Mouse (Mus musculus): ENCODE data around the gene 1810010H24Rik. TPM values are rescaled to one million over a fixed set of nuclear protein-coding genes. Genes with fewer than 3 reads are reported as not detected.
"Not testable (repeated sequence)": the region's sequence is repeated elsewhere in the genome, so short reads cannot be mapped to it uniquely, and the experiment has no call there.

1810010H24Rik gene
- total RNA-seq, 2 experiments from 2014 or later = 0.64 to 1.3 TPM

DNA sequence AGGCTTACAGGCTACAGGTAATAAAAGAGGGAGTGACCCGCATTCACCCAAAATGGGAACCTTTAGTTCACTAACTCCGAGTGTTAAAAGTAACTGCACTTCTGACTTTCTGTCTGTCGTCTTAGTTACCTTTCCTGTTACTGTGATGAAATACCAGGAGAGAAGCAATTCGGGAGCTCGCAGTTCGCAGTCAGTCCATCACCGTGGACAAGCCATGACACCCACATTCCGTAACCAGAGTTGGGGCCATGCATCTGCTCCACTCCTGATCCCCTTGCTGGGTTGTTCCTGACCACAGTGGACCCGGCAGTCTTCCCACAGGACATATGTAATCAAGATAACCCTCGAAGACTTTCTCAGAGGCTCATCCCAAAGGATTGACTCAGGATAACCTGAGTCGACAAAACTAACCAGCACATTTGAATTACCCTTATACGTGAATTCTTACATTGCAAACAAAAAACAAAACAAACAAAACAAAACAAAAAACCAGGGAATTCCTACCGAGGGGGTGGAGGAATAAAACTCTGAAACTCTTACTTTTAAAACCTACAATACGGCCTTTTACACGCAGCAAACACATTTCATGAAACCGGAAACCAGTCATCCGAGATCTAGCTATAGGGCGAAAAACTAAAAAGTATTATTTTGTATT lies 13.7 kb upstream of the 1810010H24Rik start:
- intact Hi-C loops (cut with DNase I) = no loop called here
- no peak for DNase-seq

DNA sequence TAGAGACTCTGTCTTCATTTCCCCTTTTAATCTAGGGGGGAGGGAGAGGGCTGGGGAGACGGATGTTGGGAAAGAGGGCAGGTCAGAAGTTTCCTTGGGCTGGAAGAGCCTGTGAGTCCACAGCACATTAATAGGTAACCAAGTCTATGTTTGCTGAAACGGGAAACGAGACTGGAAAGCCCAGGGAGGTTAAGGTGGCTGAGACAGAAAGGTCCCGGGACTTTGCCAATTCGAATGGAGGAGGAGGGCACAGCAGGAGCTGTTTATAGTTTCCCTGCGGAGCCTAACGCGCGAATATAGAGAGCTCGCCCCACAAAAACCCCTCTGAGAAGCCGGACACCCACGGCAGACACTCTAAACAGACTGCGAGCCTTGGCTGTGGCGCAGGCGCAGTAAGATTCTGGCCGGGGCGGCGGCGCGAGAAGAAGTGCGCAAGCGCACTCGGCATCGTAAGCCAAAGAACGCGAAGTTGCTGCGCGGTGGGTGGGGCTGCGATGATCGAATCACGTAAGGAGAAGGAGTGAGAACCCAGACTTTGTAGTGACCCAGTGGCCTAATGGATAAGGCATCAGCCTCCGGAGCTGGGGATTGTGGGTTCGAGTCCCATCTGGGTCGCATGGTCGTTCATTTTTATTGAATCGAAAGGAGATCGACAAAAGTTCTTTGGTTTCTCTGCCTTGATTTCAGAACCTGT lies 13.0 kb upstream of the 1810010H24Rik start:
- intact Hi-C loops (cut with DNase I) = no loop called here
- peak; percentile 96 to 99 for DNase-seq

GRCm38 (mm10) chr11:107014020-107014585 lies 11.4 kb upstream of the 1810010H24Rik start:
- intact Hi-C loops (cut with DNase I) = no loop called here
- DNase-seq = no peak

- intact Hi-C loops (cut with DNase I) = no loop called here
- DNase-seq = no peak
These were observed 10.7 kb upstream of the 1810010H24Rik start for GRCm38 (mm10) chr11:107014597-107015309.

DNA sequence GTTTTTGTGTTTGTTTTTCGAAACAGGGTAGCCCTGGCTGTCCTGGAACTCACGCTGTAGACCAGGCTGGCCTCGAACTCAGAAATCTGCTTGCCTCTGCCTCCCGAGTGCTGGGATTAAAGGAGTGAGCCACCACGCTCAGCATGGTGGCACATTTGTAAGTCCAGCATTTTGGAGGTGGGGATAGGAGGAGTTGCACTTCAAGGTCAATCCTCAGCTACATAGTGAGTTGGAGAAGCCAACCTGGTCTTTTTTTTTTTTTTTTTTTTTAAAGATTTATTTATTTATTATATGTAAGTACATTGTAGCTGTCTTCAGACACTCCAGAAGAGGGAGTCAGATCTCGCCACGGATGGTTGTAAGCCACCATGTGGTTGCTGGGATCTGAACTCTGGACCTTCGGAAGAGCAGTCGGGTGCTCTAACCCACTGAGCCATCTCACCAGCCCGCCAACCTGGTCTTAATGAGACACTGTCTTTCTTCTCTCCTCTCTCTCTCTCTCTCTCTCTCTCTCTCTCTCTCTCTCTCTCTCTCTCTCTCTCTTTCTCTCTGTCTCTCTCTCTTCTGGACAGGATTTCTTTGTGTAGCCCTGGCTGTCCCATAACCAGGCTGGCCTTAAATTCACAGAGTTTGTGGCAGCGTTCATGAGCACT lies 9.8 kb upstream of the 1810010H24Rik start:
- intact Hi-C loops (cut with DNase I); DNase-seq: not testable (repeated sequence)

GRCm38 (mm10) chr11:107016893-107017292 lies 8.6 kb upstream of the 1810010H24Rik start:
- DNase-seq = no peak
- intact Hi-C loops (cut with DNase I) = no loop called here

- intact Hi-C loops (cut with DNase I) = no loop called here
- DNase-seq = no peak
These were observed 8.1 kb upstream of the 1810010H24Rik start for GRCm38 (mm10) chr11:107017339-107017886.

DNA sequence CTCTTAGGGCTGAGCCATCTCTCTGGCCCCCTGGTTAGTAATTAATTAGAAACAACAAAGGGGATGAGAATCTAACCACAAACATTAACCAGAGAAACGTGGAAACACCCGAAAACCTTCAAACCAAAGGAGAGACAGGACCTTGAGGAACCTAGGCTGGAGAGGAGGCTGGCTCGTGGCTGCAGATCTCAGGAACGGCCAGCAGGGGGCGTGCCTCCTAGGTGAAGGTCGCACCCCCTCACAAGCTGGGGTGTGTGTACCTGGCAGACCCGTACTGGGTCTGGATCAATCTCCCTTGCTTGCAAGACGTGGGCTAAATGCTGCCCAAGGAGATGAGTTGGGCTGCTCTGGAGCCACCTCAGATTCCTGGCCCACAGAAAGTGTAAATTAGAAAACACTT lies 6.9 kb upstream of the 1810010H24Rik start:
- intact Hi-C loops (cut with DNase I) = no loop called here
- DNase-seq = no peak

GRCm38 (mm10) chr11:107019318-107019717 lies 6.2 kb upstream of the 1810010H24Rik start:
- no peak for DNase-seq
- intact Hi-C loops (cut with DNase I) = no loop called here

DNA sequence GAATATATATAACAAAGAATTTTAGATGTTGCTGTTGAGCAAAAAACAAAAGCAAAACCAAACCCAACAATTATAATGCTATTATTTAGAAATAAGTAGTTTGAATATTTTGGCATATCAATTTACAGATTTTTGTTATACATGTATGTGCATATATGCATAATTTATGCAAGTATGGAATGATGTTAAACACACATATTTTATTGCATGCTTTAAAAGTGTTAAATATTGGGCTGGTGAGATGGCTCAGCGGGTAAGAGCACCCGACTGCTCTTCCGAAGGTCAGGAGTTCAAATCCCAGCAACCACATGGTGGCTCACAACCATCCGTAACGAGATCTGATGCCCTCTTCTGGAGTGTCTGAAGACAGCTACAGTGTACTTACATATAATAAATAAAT lies 5.8 kb upstream of the 1810010H24Rik start:
- intact Hi-C loops (cut with DNase I); DNase-seq: not testable (repeated sequence)

- intact Hi-C loops (cut with DNase I) = no loop called here
- DNase-seq = no peak
These were observed 3.3 kb upstream of the 1810010H24Rik start for GRCm38 (mm10) chr11:107022050-107022683.

- DNase-seq = no peak
- intact Hi-C loops (cut with DNase I) = no loop called here
These were observed 1.1 kb upstream of the 1810010H24Rik start for GRCm38 (mm10) chr11:107024406-107024805.

GRCm38 (mm10) chr11:107026554-107027430 lies 1.3 kb downstream of the 1810010H24Rik start:
- intact Hi-C loops (cut with DNase I) = no loop called here

DNA sequence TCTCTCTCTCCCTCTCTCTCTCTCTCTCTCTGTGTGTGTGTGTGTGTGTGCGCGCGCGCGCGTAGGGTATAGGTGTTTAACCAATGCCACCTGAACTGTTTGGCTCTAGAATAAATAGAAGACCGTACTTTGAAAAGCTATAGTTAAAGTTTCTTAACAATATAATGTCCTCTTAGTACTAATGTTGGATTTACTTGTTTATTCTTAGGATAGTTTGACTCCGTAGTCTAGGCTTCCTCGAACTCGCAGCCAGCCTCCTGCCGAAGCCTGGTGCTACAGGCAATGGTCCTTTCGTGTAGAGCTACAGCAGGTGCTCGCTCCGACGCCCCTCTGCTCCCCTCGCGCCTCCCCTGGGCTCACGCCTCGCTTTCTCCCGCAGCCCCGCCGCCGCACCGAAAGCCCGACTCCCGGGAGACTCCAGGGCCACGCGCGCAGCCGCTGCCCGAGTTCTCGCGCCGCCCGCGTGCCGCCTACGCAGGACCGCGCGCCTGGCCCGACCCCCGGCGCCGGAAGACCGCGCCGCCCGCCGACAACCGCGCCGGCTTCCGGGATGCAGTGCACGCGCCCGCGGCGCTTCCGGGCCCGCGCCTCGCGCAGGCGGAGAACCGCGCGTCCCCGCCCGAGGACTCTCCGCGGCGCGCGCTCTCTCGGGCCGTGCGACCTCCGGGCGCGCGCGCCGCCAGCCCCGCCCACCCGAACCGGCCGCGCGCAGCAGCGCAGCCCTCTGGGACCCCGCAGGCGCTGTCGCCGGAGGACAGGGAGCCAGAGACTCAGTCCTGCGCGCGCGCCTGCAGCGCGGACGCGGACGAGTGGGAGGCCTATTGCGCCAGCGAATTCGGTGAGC lies 2.2 kb downstream of the 1810010H24Rik start:
- intact Hi-C loops (cut with DNase I) = no loop called here
- DNase-seq = peak; percentile 78 to 80

More at GRCm38 (mm10) chr11:107026554-107027430, 1.3 kb downstream of the 1810010H24Rik start:
- DNase-seq = no peak

DNA sequence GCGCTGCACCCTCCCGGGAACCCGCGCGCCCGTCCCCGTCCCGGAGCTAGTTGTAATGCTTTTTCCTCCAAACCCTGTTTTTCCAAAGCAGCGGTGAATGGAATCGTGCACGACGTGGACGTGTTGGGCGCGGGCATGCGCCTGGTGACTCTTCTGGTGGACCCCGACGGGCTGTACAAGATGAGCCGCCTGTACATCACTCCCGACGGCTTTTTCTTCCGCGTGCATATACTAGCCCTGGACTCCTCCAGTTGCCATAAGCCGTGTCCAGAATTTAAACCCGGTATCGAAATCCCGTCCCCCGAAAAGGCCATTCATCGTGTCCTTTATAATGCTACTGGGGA lies 2.8 kb downstream of the 1810010H24Rik start:
- intact Hi-C loops (cut with DNase I) = no loop called here
- DNase-seq = no peak

- DNase-seq = no peak
- intact Hi-C loops (cut with DNase I) = no loop called here
These were observed 3.3 kb downstream of the 1810010H24Rik start for GRCm38 (mm10) chr11:107028754-107029153.

DNA sequence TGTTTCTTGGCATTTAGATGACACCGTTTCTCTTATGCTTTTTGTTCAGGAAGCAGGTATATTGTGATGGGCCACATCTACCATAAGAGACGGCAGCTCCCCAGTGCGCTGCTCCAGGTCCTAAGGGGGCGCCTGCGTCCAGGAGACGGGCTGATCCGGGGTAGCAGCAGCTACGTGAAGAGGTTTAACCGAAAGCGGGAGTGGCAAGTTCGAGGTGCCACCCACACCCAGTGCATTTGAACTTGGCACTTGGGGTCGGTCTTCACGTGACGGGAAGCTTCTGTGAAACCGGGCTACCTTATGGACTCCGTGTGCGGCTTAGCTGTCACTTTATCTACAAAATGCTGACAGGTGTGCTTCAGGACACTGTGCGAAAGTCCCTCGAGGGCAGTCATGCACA lies 4.1 kb downstream of the 1810010H24Rik start:
- no peak for DNase-seq
- intact Hi-C loops (cut with DNase I) = no loop called here

GRCm38 (mm10) chr11:107031635-107032034 lies 6.2 kb downstream of the 1810010H24Rik start:
- intact Hi-C loops (cut with DNase I) = no loop called here
- no peak for DNase-seq

Measured in gastrocnemius, postnatal 36 days (tissue).